17 mouse cellular contexts compared by ENCODE assay signal in genomic region chr11:54145990-54146389, GRCm38 (mm10). TPM values are rescaled to one million over a fixed set of nuclear protein-coding genes. Genes with fewer than 3 reads are reported as not detected.
A peak's percentile ranks its signal among the peaks of the same experiment; 100 is the strongest.
DNase-seq lines count a peak whose midpoint lies in the region; ATAC-seq and TF ChIP-seq lines count a peak whose summit lies in the region.
"Had no signal": no experiment of that assay in that cellular context is flagged by ENCODE, and none has a peak within 500 bp of the region (broad histone marks: within the 10 kb centered on the region; RNA-seq: fewer than 3 reads in every experiment).

No protein-coding gene starts in this region.

- peak; percentile 15 for TF ChIP-seq RAD21 in MEL (IDR thresholded peaks at IDR 0.05; ENCODE audit: low read depth, low read length)

- H3K27me3 ChIP-seq in hindbrain, embryonic 11.5 days (ENCODE audit: control insufficient read depth, insufficient read depth, low read length): no peaks in the 10 kb centered on the region
- no peaks in the 10 kb centered on the region for H3K27me3 ChIP-seq in hindbrain, embryonic 13.5 days
- no peaks in the 10 kb centered on the region for H3K27me3 ChIP-seq in MEL (ENCODE audit: control insufficient read depth in 1 of 2, insufficient read depth in 2 of 2, low read length in 2 of 2)
- no peaks in the 10 kb centered on the region; the same call in 1 of the 2 replicates for H3K27me3 ChIP-seq in splenic B cell, adult 2 months (ENCODE audit: control insufficient read depth, insufficient read depth, low read length, poor library complexity, severe bottlenecking)
- H3K27me3 ChIP-seq: embryonic facial prominence, embryonic 12.5 days; heart, embryonic 12.5 days had no signal

- H3K79me2 ChIP-seq in MEL (ENCODE audit: control insufficient read depth, insufficient read depth, low read length, poor library complexity): no peaks in the 10 kb centered on the region

- TF ChIP-seq CTCF in MEL (IDR thresholded peaks at IDR 0.05 in 2 of 3, conservative IDR thresholded peaks at IDR 0.05 in 1 of 3; ENCODE audit: control insufficient read depth in 1 of 3, insufficient read depth in 1 of 3, low read depth in 2 of 3, low read length in 3 of 3, poor library complexity in 1 of 3, severe bottlenecking in 1 of 3): peak in 1 of 3 experiments; percentile 25; a peak in 1 of 6 replicates

- TF ChIP-seq EP300 in MEL (IDR thresholded peaks at IDR 0.05; ENCODE audit: low read depth in 1 of 2, low read length in 2 of 2): peak; percentile 82 to 88

- no peak overlapping the region for H3K4me2 ChIP-seq in hindbrain, embryonic 11.5 days (replicated peaks; ENCODE audit: low read depth, low read length)
- no peak overlapping the region for H3K4me2 ChIP-seq in hindbrain, embryonic 13.5 days
- H3K4me2 ChIP-seq: embryonic facial prominence, embryonic 12.5 days; heart, embryonic 12.5 days; hindbrain, embryonic 14.5 days had no signal

- no peaks in the 10 kb centered on the region for H3K36me3 ChIP-seq in hindbrain, embryonic 11.5 days (ENCODE audit: control insufficient read depth, insufficient read depth, low read length)
- no peaks in the 10 kb centered on the region for H3K36me3 ChIP-seq in hindbrain, embryonic 13.5 days
- H3K36me3 ChIP-seq in MEL (ENCODE audit: control insufficient read depth in 1 of 2, insufficient read depth in 2 of 2, low read length in 2 of 2): peaks cover 0 to 25% of the 10 kb centered on the region in 2 experiments; a peak in 2 of 4 replicates
- H3K36me3 ChIP-seq in splenic B cell, adult 2 months (ENCODE audit: control insufficient read depth, insufficient read depth, low read length, poor library complexity, severe bottlenecking): no peaks in the 10 kb centered on the region
- H3K36me3 ChIP-seq: embryonic facial prominence, embryonic 12.5 days; G1E; heart, embryonic 12.5 days had no signal

- H3K4me1 ChIP-seq in hindbrain, embryonic 11.5 days (replicated peaks; ENCODE audit: control insufficient read depth, insufficient read depth, low read length): no peaks in the 10 kb centered on the region
- no peaks in the 10 kb centered on the region for H3K4me1 ChIP-seq in hindbrain, embryonic 13.5 days (replicated peaks)
- H3K4me1 ChIP-seq in MEL (ENCODE audit: control insufficient read depth in 1 of 2, insufficient read depth in 2 of 2, low read length in 2 of 2): peaks cover 19 to 34% of the 10 kb centered on the region in 2 experiments
- H3K4me1 ChIP-seq: embryonic facial prominence, embryonic 12.5 days had no signal

- 81% methylated on average over 6 of the region's 6 CpGs for WGBS in hindbrain, embryonic 11.5 days
- WGBS in hindbrain, embryonic 13.5 days: 78% methylated on average over 6 of the region's 6 CpGs

- TF ChIP-seq POLR2A in MEL (IDR thresholded peaks at IDR 0.05; ENCODE audit: control insufficient read depth in 1 of 2, insufficient read depth in 1 of 2, low read depth in 1 of 2, low read length in 2 of 2, poor library complexity in 1 of 2): no peak

- H3K9me3 ChIP-seq in hindbrain, embryonic 11.5 days (ENCODE audit: control insufficient read depth, low read length): no peaks in the 10 kb centered on the region
- H3K9me3 ChIP-seq in hindbrain, embryonic 13.5 days: no peaks in the 10 kb centered on the region
- H3K9me3 ChIP-seq in MEL (replicated peaks; ENCODE audit: insufficient read depth, low read length): no peaks in the 10 kb centered on the region
- H3K9me3 ChIP-seq: embryonic facial prominence, embryonic 12.5 days had no signal

- ATAC-seq in hindbrain, embryonic 11.5 days (ENCODE audit: low FRiP score): no peak
- no peak for ATAC-seq in hindbrain, embryonic 13.5 days (ENCODE audit: low FRiP score)
- ATAC-seq: forebrain, postnatal 0 days; intestine, embryonic 16.5 days had no signal

- H3K9ac ChIP-seq in hindbrain, embryonic 11.5 days (ENCODE audit: low read depth, low read length): no peak overlapping the region
- H3K9ac ChIP-seq in hindbrain, embryonic 13.5 days: no peak overlapping the region
- no peak overlapping the region for H3K9ac ChIP-seq in MEL (ENCODE audit: control insufficient read depth, low read depth, low read length, poor library complexity, severe bottlenecking)
- H3K9ac ChIP-seq: embryonic facial prominence, embryonic 12.5 days; forebrain, postnatal 0 days; heart, embryonic 12.5 days; hindbrain, embryonic 14.5 days had no signal

- intact Hi-C loops in heart, postnatal 36 days (cut with DNase I): loop anchor here (1.0 to 5.0 kb wide), 3 partner anchors 66 to 206 kb away; no protein-coding TSS in a partner anchor

- DNase-seq in hindbrain, embryonic 11.5 days (ENCODE audit: low spot score): peak; percentile 15
- DNase-seq in A20 (ENCODE audit: low read depth, low spot score) (peak; percentile 73), MEL (ENCODE audit: low read depth, low spot score) (peak; percentile 85)
- peak; percentile 59 for DNase-seq in splenic B cell, adult 2 months (ENCODE audit: low read depth, low spot score)
- DNase-seq in heart, postnatal 36 days: no peak
- DNase-seq: adrenal gland, adult 8-10 months; adrenal gland, postnatal 36 days; cerebellum, adult 2 months; cerebellum, postnatal 10 days; forebrain, postnatal 0 days; gastrocnemius, postnatal 14 days had no signal

- H3K27ac ChIP-seq in hindbrain, embryonic 11.5 days (ENCODE audit: low read depth, low read length): no peak overlapping the region
- no peak overlapping the region for H3K27ac ChIP-seq in hindbrain, embryonic 13.5 days
- H3K27ac ChIP-seq in MEL (ENCODE audit: control insufficient read depth, low read depth, low read length): no peak overlapping the region
- H3K27ac ChIP-seq: embryonic facial prominence, embryonic 12.5 days; hindbrain, embryonic 14.5 days had no signal

- H3K4me3 ChIP-seq in hindbrain, embryonic 11.5 days (ENCODE audit: low read depth, low read length): no peak overlapping the region
- H3K4me3 ChIP-seq in hindbrain, embryonic 13.5 days: no peak overlapping the region
- no peak overlapping the region for H3K4me3 ChIP-seq in MEL (ENCODE audit: control insufficient read depth in 1 of 2, insufficient read depth in 1 of 2, low read depth in 2 of 2, low read length in 2 of 2)
- H3K4me3 ChIP-seq: embryonic facial prominence, embryonic 12.5 days; heart, embryonic 12.5 days had no signal

TF ChIP-seq in MEL, 35 proteins besides CTCF, POLR2A, EP300 and RAD21 (continues in another document):
- TF ChIP-seq UBTF (IDR thresholded peaks at IDR 0.05; ENCODE audit: borderline replicate concordance, insufficient read depth, low read depth, low read length) (no peak), CHD1 (IDR thresholded peaks at IDR 0.05; ENCODE audit: low read depth, low read length) (no peak), JUND (IDR thresholded peaks at IDR 0.05; ENCODE audit: low read depth, low read length) (no peak), RCOR1 (IDR thresholded peaks at IDR 0.05; ENCODE audit: low read depth, low read length) (peak; percentile 96), NELFE (IDR thresholded peaks at IDR 0.05; ENCODE audit: low read depth, low read length) (no peak), MXI1 (IDR thresholded peaks at IDR 0.05; ENCODE audit: low read depth, low read length) (no peak), E2F4 (IDR thresholded peaks at IDR 0.05; ENCODE audit: borderline replicate concordance, low read depth, low read length) (no peak), ZC3H11A (IDR thresholded peaks at IDR 0.05; ENCODE audit: low read depth, low read length) (peak; percentile 7; the same call in 1 of the 2 replicates), TBP (IDR thresholded peaks at IDR 0.05; ENCODE audit: low read depth, low read length) (no peak), TCF12 (IDR thresholded peaks at IDR 0.05; ENCODE audit: low read depth, low read length) (peak; percentile 53), USF1 (IDR thresholded peaks at IDR 0.05; ENCODE audit: low read depth, low read length) (no peak), USF2 (IDR thresholded peaks at IDR 0.05; ENCODE audit: borderline replicate concordance in 1 of 2, insufficient read depth in 1 of 2, low read depth in 1 of 2, low read length in 2 of 2) (no peak), POLR2AphosphoS5 (IDR thresholded peaks at IDR 0.05; ENCODE audit: borderline replicate concordance, low read depth, low read length) (no peak), SMC3 (IDR thresholded peaks at IDR 0.05; ENCODE audit: low read depth, low read length) (peak; percentile 35; the same call in 1 of the 2 replicates), MEF2A (IDR thresholded peaks at IDR 0.05; ENCODE audit: extremely low read depth, insufficient replicate concordance, low read depth, low read length, poor library complexity, severe bottlenecking) (no peak), ZNF384 (IDR thresholded peaks at IDR 0.05; ENCODE audit: low read depth, low read length) (no peak), GATA1 (IDR thresholded peaks at IDR 0.05; ENCODE audit: low read depth, low read length) (peak; percentile 86), TAL1 (IDR thresholded peaks at IDR 0.05; ENCODE audit: low read length) (no peak), MYC (IDR thresholded peaks at IDR 0.05; ENCODE audit: low read depth, low read length) (peak; percentile 37; the same call in 1 of the 2 replicates), MAFK (IDR thresholded peaks at IDR 0.05; ENCODE audit: borderline replicate concordance, low read depth, low read length) (no peak; the same call in 1 of the 2 replicates), ZMIZ1 (IDR thresholded peaks at IDR 0.05; ENCODE audit: low read depth, low read length) (no peak), HCFC1 (IDR thresholded peaks at IDR 0.05; ENCODE audit: low read depth, low read length) (no peak), GABPA (IDR thresholded peaks at IDR 0.05; ENCODE audit: low read depth, low read length) (no peak), ELF1 (IDR thresholded peaks at IDR 0.05; ENCODE audit: low read depth, low read length) (no peak), ETS1 (IDR thresholded peaks at IDR 0.05; ENCODE audit: low read depth, low read length) (peak; percentile 44; the same call in 1 of the 2 replicates), POLR2AphosphoS2 (IDR thresholded peaks at IDR 0.05; ENCODE audit: low read length) (no peak), MAX (IDR thresholded peaks at IDR 0.05; ENCODE audit: low read length) (no peak), SIN3A (IDR thresholded peaks at IDR 0.05; ENCODE audit: low read length) (peak; percentile 45), MAZ (IDR thresholded peaks at IDR 0.05; ENCODE audit: low read depth, low read length) (no peak), ZKSCAN1 (IDR thresholded peaks at IDR 0.05; ENCODE audit: low read depth, low read length) (no peak)

RNA-seq across cellular contexts. Expression of gene P4ha2, which starts 46.1 kb away (rescaled TPM):
- 18.2 and 20.3 TPM in 2 replicates for polyA plus RNA-seq in hindbrain, embryonic 11.5 days (2014; fragmentation: Nextera tagmentation; extraction: Ambion mirVana)
- 10.9 and 11.3 TPM in 2 replicates for polyA plus RNA-seq in hindbrain, embryonic 13.5 days (2015; fragmentation: Nextera tagmentation; extraction: Ambion mirVana)
- 18.6 and 32.0 TPM in 2 replicates for total RNA-seq in MEL (2012; rRNA removed)
- 10 to 100 TPM in 1 of 2 experiments, not detected in 1; 57.8 TPM for polyA plus RNA-seq in MEL (2012; ENCODE audit: insufficient read depth in 1 of 2, insufficient read length in 2 of 2, low read depth in 1 of 2, low replicate concordance in 2 of 2, missing spikeins in 1 of 2)
- 10 to 100 TPM; 44.0 to 66.1 TPM for total RNA-seq in heart, postnatal 36 days (2021)
- polyA plus RNA-seq: G1E had no signal

Comparison
In these comparisons a context has a peak if more than half of its experiments do, and no peak if none do; other contexts are left out.
1. DNase-seq: peak in hindbrain, embryonic 11.5 days (single experiment), A20 (single experiment), MEL (single experiment) and splenic B cell, adult 2 months (single experiment); none in heart, postnatal 36 days (0 of 2).